Mouse (Mus musculus) forebrain, embryonic 15.5 days (tissue): ENCODE measurements around the gene Col4a2. TPM values are rescaled to one million over a fixed set of nuclear protein-coding genes. Genes with fewer than 3 reads are reported as not detected.
A peak's percentile ranks its signal among the peaks of the same experiment; 100 is the strongest.

ENCODE experiments used
- ATAC-seq: fragments of 200-750 bp; cut with Nextera tagmentation; replicated peaks from 2 replicates; pipeline ENCODE4 v1.8.0; 2017; ENCODE audit warnings: mild to moderate bottlenecking, moderate TSS enrichment, moderate library complexity
- H3K27ac ChIP-seq: fragments of 300-500 bp; sonication (generic); replicated peaks from 2 replicates; pipeline ENCODE4 v1.5.1; 2015; ENCODE audit warnings: mild to moderate bottlenecking, inconsistent platforms
- H3K27me3 ChIP-seq: fragments of 300-500 bp; sonication (generic); 2 replicates; pipeline ENCODE4 v1.6.1; 2015; ENCODE audit warnings: inconsistent platforms
- H3K36me3 ChIP-seq: fragments of 300-500 bp; sonication (generic); 2 replicates; pipeline ENCODE4 v1.6.1; 2015; ENCODE audit warnings: mild to moderate bottlenecking, inconsistent platforms
- H3K4me1 ChIP-seq: fragments of 300-500 bp; sonication (generic); 2 replicates; pipeline ENCODE4 v1.6.1; 2015; ENCODE audit warnings: inconsistent platforms
- H3K4me2 ChIP-seq: fragments of 300-500 bp; sonication (generic); replicated peaks from 2 replicates; pipeline ENCODE4 v1.6.1; 2015; ENCODE audit warnings: mild to moderate bottlenecking, inconsistent platforms
- H3K4me3 ChIP-seq: fragments of 300-500 bp; sonication (generic); 2 replicates; pipeline ENCODE4 v1.5.1; 2015; ENCODE audit warnings: mild to moderate bottlenecking, inconsistent platforms
- H3K9ac ChIP-seq: fragments of 300-500 bp; sonication (generic); replicated peaks from 2 replicates; pipeline ENCODE4 v1.6.1; 2015; ENCODE audit warnings: mild to moderate bottlenecking, inconsistent platforms
- H3K9me3 ChIP-seq: fragments of 300-500 bp; sonication (generic); 2 replicates; pipeline ENCODE4 v1.6.1; 2016; ENCODE audit warnings: inconsistent platforms
- WGBS: fragments of 180-500 bp; shearing (Covaris S2); methylation state at CpG from one replicate; pipeline ENCODE4 v1.1.7; 2015; ENCODE audit warnings: mixed read lengths; 5-methylcytosine and 5-hydroxymethylcytosine counted together
- polyA plus RNA-seq: library from polyadenylated mRNA; unstranded; fragments of >200 nt; fragmentation: Nextera tagmentation; extraction: Ambion mirVana; gene quantifications from 2 replicates; pipeline ENCODE4 v1.2.1, GENCODE M21; 2015

The Col4a2 gene
- polyA plus RNA-seq, 1 experiment from 2014 or later: 28.7 TPM

- no peaks in the 10 kb centered on the region for H3K9me3 ChIP-seq
- 54% methylated on average over 3 of the region's 3 CpGs for WGBS
- H3K4me1 ChIP-seq: peaks cover 14% of the 10 kb centered on the region
- no peaks in the 10 kb centered on the region for H3K27me3 ChIP-seq
- H3K4me3 ChIP-seq: no peak overlapping the region
- H3K36me3 ChIP-seq: no peaks in the 10 kb centered on the region
- H3K9ac ChIP-seq: no peak overlapping the region
- no peak for ATAC-seq
- no peak overlapping the region for H3K27ac ChIP-seq
- H3K4me2 ChIP-seq: no peak overlapping the region
Measured at GRCm38 (mm10) chr8:11382933-11383332, 70.3 kb downstream of the Col4a2 start.

GRCm38 (mm10) chr8:11383379-11383778 is 70.8 kb downstream of the Col4a2 start:
- Histone ChIP-seq H3K27ac (no peak overlapping the region), H3K9ac (no peak overlapping the region), H3K4me3 (no peak overlapping the region), H3K36me3 (no peaks in the 10 kb centered on the region), H3K4me1 (peaks cover 14% of the 10 kb centered on the region), H3K27me3 (no peaks in the 10 kb centered on the region), H3K9me3 (no peaks in the 10 kb centered on the region), H3K4me2 (no peak overlapping the region)
- ATAC-seq: no peak
- WGBS: 73% methylated on average over 3 of the region's 3 CpGs

- WGBS: 89% methylated on average over 4 of the region's 4 CpGs
- H3K4me3 ChIP-seq: no peak overlapping the region
- H3K4me2 ChIP-seq: no peak overlapping the region
- peaks cover 14% of the 10 kb centered on the region for H3K4me1 ChIP-seq
- no peak overlapping the region for H3K27ac ChIP-seq
- no peaks in the 10 kb centered on the region for H3K36me3 ChIP-seq
- no peak overlapping the region for H3K9ac ChIP-seq
- ATAC-seq: no peak
- no peaks in the 10 kb centered on the region for H3K27me3 ChIP-seq
- H3K9me3 ChIP-seq: no peaks in the 10 kb centered on the region
Measured at GRCm38 (mm10) chr8:11384841-11385240, 72.2 kb downstream of the Col4a2 start.

GRCm38 (mm10) chr8:11385272-11385905 is 72.8 kb downstream of the Col4a2 start:
- Histone ChIP-seq H3K27me3 (no peaks in the 10 kb centered on the region), H3K9ac (no peak overlapping the region), H3K27ac (no peak overlapping the region), H3K4me2 (no peak overlapping the region), H3K4me3 (no peak overlapping the region), H3K4me1 (peaks cover 14% of the 10 kb centered on the region), H3K36me3 (no peaks in the 10 kb centered on the region), H3K9me3 (no peaks in the 10 kb centered on the region)
- WGBS: 78% methylated on average over 9 of the region's 9 CpGs
- no peak for ATAC-seq

- H3K36me3 ChIP-seq: no peaks in the 10 kb centered on the region
- no peaks in the 10 kb centered on the region for H3K9me3 ChIP-seq
- peaks cover 8% of the 10 kb centered on the region for H3K4me1 ChIP-seq
- H3K27ac ChIP-seq: no peak overlapping the region
- no peak overlapping the region for H3K9ac ChIP-seq
- H3K27me3 ChIP-seq: no peaks in the 10 kb centered on the region
- 90% methylated on average over 4 of the region's 4 CpGs for WGBS
- no peak overlapping the region for H3K4me3 ChIP-seq
- no peak overlapping the region for H3K4me2 ChIP-seq
- no peak for ATAC-seq
Measured at GRCm38 (mm10) chr8:11387282-11387681, 74.7 kb downstream of the Col4a2 start.

GRCm38 (mm10) chr8:11389275-11390050 is 76.9 kb downstream of the Col4a2 start:
- Histone ChIP-seq H3K27ac (no peak overlapping the region), H3K4me3 (no peak overlapping the region), H3K9ac (no peak overlapping the region), H3K27me3 (no peaks in the 10 kb centered on the region), H3K9me3 (no peaks in the 10 kb centered on the region), H3K36me3 (no peaks in the 10 kb centered on the region), H3K4me1 (peaks cover 8% of the 10 kb centered on the region; the same call in 1 of the 2 replicates), H3K4me2 (no peak overlapping the region)
- WGBS: 77% methylated on average over 11 of the region's 11 CpGs
- no peak for ATAC-seq

- no peak overlapping the region for H3K9ac ChIP-seq
- peaks cover 8% of the 10 kb centered on the region; the same call in 1 of the 2 replicates for H3K4me1 ChIP-seq
- 0 out of 2 replicates have a peak, but pooled peaks have one; percentile 26 for ATAC-seq
- H3K9me3 ChIP-seq: no peaks in the 10 kb centered on the region
- H3K4me2 ChIP-seq: no peak overlapping the region
- no peaks in the 10 kb centered on the region for H3K36me3 ChIP-seq
- no peaks in the 10 kb centered on the region for H3K27me3 ChIP-seq
- WGBS: 3% methylated on average over 1 of the region's 1 CpGs
- no peak overlapping the region for H3K27ac ChIP-seq
- no peak overlapping the region for H3K4me3 ChIP-seq
Measured at GRCm38 (mm10) chr8:11392739-11393138, 80.1 kb downstream of the Col4a2 start.

- H3K36me3 ChIP-seq: no peaks in the 10 kb centered on the region
- no peaks in the 10 kb centered on the region for H3K27me3 ChIP-seq
- peak; percentile 69 for ATAC-seq
- H3K4me3 ChIP-seq: no peak overlapping the region
- 43% methylated on average over 7 of the region's 7 CpGs for WGBS
- peaks cover 8% of the 10 kb centered on the region; the same call in 1 of the 2 replicates for H3K4me1 ChIP-seq
- no peak overlapping the region for H3K9ac ChIP-seq
- no peak overlapping the region for H3K27ac ChIP-seq
- no peaks in the 10 kb centered on the region for H3K9me3 ChIP-seq
- H3K4me2 ChIP-seq: no peak overlapping the region
Measured at GRCm38 (mm10) chr8:11393161-11393560, 80.6 kb downstream of the Col4a2 start.

GRCm38 (mm10) chr8:11393607-11394006 is 81.0 kb downstream of the Col4a2 start:
- H3K4me3 ChIP-seq: no peak overlapping the region
- ATAC-seq: peak; percentile 29; the same call in 1 of the 2 replicates
- no peak overlapping the region for H3K9ac ChIP-seq
- no peaks in the 10 kb centered on the region for H3K9me3 ChIP-seq
- H3K4me2 ChIP-seq: no peak overlapping the region
- 32% methylated on average over 8 of the region's 8 CpGs for WGBS
- H3K36me3 ChIP-seq: no peaks in the 10 kb centered on the region
- no peak overlapping the region for H3K27ac ChIP-seq
- H3K27me3 ChIP-seq: no peaks in the 10 kb centered on the region
- peaks cover 8% of the 10 kb centered on the region; the same call in 1 of the 2 replicates for H3K4me1 ChIP-seq

GRCm38 (mm10) chr8:11394773-11395172 is 82.2 kb downstream of the Col4a2 start:
- Histone ChIP-seq H3K4me2 (no peak overlapping the region), H3K4me3 (no peak overlapping the region), H3K27me3 (no peaks in the 10 kb centered on the region), H3K27ac (no peak overlapping the region), H3K36me3 (no peaks in the 10 kb centered on the region), H3K4me1 (peaks cover 8% of the 10 kb centered on the region; the same call in 1 of the 2 replicates), H3K9me3 (no peaks in the 10 kb centered on the region), H3K9ac (no peak overlapping the region)
- no peak for ATAC-seq
- WGBS: 66% methylated on average over 9 of the region's 9 CpGs

- Histone ChIP-seq H3K27ac (no peak overlapping the region), H3K4me1 (peaks cover 8% of the 10 kb centered on the region; the same call in 1 of the 2 replicates), H3K4me2 (no peak overlapping the region), H3K27me3 (no peaks in the 10 kb centered on the region), H3K9me3 (no peaks in the 10 kb centered on the region), H3K36me3 (no peaks in the 10 kb centered on the region), H3K9ac (no peak overlapping the region), H3K4me3 (no peak overlapping the region)
- no peak for ATAC-seq
- 87% methylated on average over 10 of the region's 10 CpGs for WGBS
Measured at GRCm38 (mm10) chr8:11395601-11396000, 83.0 kb downstream of the Col4a2 start.

GRCm38 (mm10) chr8:11396111-11396510 is 83.5 kb downstream of the Col4a2 start:
- Histone ChIP-seq H3K36me3 (no peaks in the 10 kb centered on the region), H3K9me3 (no peaks in the 10 kb centered on the region), H3K4me2 (no peak overlapping the region), H3K27ac (no peak overlapping the region), H3K9ac (no peak overlapping the region), H3K4me1 (peaks cover 8% of the 10 kb centered on the region; the same call in 1 of the 2 replicates), H3K27me3 (no peaks in the 10 kb centered on the region), H3K4me3 (no peak overlapping the region)
- no peak for ATAC-seq
- 71% methylated on average over 7 of the region's 7 CpGs for WGBS
